Mouse (Mus musculus): ENCODE results near the gene Gsap. TPM values are rescaled to one million over a fixed set of nuclear protein-coding genes. Genes with fewer than 3 reads are reported as not detected.
"Not testable (repeated sequence)": the region's sequence is repeated elsewhere in the genome, so short reads cannot be mapped to it uniquely, and the experiment has no call there.

Gene Gsap
- 3.8 and 5.1 TPM in 2 replicates for polyA plus RNA-seq (2015; fragmentation: Nextera tagmentation; extraction: Ambion mirVana)

DNA sequence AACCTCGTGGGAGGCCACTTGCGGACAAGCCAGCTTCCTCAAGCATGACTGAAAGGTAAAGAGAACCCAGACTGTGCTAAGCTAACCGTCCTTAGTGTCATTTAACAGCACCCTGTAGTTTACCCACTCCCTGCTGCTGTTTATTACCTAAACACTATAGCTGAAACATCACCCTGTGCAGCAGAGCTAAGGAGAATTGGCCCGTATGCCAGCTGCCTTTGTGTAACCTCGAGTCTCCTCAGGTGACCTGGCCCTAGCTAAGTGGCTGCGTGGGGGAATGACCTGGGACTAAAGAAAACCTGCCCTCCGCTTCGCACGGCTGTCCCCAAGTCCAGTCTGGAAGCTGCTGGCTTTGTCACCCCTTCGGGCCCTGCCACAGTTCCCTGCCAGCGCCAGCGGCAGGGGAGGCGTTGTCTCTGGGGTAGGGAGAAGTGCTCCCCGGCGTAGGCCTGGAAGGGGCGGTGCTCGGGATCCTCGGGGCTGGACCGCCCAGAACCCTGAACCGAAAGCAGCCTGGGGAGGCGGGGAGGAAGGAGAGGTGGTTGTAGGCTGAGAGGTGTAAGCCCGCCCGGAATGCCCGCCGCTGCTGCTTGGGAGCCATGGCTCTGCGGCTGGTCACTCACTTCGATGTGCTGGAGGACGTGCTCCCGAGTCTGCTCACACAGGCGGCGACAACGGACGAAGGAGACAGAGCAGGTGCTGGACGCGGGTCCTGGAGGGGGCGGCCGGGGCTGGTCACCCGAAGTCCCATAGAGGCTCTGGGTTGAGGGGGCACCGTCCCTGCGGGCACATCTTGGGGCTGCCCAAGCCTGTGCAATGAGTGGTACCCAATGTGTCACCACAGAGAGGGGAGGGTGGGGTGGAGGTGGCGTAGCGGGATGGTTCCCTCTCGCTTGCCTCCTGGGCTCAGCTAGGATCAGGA, at the start of gene Gsap:
Gene Gsap, plus strand, starts transcription at position 492 of the 922 bp plus-strand sequence.
- Histone ChIP-seq H3K9me3 (no peaks in the 10 kb centered on the region), H3K9ac (peak within 1 kb of the TSS; percentile 71), H3K27me3 (0 out of 2 replicates have a peak, but pooled peaks cover 8% of the 10 kb centered on the region), H3K36me3 (no peaks in the 10 kb centered on the region), H3K27ac (no peak within 1 kb of the TSS), H3K4me1 (peaks cover 14% of the 10 kb centered on the region; the same call in 1 of the 2 replicates), H3K4me3 (peak within 1 kb of the TSS; percentile 61), H3K4me2 (replicated peaks) (peak within 1 kb of the TSS; percentile 85)
- 5% methylated on average over 43 of the region's 43 CpGs for WGBS
- ATAC-seq (ENCODE audit: low FRiP score, low read depth) = peak; percentile 82

DNA sequence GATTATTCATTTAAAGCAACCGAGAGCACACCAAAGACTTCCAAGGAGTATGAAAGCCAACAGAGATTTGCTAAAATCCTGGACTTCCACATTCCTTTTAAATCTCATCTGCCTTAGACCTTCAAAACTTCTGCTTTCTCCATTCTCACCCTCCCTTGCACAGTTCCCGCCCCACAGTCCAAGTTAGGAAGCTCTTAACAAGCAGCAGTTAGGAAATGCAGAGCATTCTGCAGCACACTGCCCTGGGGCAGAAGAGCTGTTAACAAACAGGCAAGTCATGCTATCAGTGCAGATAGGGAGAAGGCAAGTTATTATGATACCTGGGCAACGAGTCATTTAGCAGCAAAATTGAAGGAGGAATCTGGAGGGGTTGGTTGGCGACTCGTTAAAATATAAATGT, 49.5 kb upstream of the Gsap start:
- Histone ChIP-seq H3K4me3 (no peak overlapping the region), H3K4me2 (replicated peaks) (no peak overlapping the region), H3K9me3 (no peaks in the 10 kb centered on the region), H3K4me1 (peaks cover 11% of the 10 kb centered on the region), H3K36me3 (no peaks in the 10 kb centered on the region), H3K27ac (no peak overlapping the region), H3K9ac (no peak overlapping the region), H3K27me3 (no peaks in the 10 kb centered on the region)
- WGBS = 64% methylated on average over 5 of the region's 5 CpGs
- no peak for ATAC-seq (ENCODE audit: low FRiP score, low read depth)

DNA sequence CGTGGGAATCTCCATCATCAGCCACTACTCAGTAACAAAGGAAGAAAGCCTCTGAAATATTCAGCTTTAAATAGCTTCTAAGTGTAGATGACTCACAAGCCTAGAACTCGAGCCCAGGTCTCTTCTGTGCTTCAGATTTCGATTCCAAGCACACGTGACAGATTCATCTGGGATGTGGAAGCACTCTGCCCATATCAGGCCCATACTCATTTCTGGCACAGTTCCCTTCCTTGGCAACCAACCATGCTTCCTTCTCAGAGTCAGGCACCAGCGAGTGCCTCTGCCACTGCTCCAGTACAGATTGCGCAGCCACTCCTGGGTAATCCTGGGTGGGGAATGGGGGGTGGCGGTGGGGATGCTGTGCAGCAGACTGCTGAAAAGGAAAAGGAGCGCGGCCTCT, 46.5 kb upstream of the Gsap start:
- peaks cover 13% of the 10 kb centered on the region for H3K4me1 ChIP-seq
- no peaks in the 10 kb centered on the region for H3K27me3 ChIP-seq
- H3K4me2 ChIP-seq (replicated peaks) = no peak overlapping the region
- H3K9ac ChIP-seq = no peak overlapping the region
- 60% methylated on average over 9 of the region's 9 CpGs for WGBS
- no peak for ATAC-seq (ENCODE audit: low FRiP score, low read depth)
- H3K36me3 ChIP-seq = no peaks in the 10 kb centered on the region
- H3K9me3 ChIP-seq = no peaks in the 10 kb centered on the region
- no peak overlapping the region for H3K4me3 ChIP-seq
- no peak overlapping the region for H3K27ac ChIP-seq

DNA sequence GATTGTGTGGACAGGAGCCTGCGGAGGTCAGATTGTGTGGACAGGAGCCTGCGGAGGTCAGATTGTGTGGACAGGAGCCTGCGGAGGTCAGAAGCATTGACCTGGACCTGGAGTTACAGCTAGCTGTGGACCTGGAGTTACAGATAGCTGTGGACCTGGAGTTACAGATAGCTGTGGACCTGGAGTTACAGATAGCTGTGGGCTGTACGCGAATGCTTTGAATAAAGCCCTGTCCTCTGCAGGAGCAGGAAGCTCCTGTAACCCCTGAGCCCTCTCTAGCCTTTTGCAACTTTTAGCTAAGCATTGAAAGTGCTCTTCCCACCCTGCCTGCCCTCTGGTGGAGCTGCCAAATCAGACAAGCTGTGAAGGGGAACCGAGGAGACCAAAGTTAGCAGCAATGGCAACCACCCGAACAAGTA, 44.9 kb upstream of the Gsap start:
- WGBS = 71% methylated on average over 7 of the region's 7 CpGs
- not testable (repeated sequence) for H3K4me2 ChIP-seq (replicated peaks); H3K4me3 ChIP-seq; H3K36me3 ChIP-seq; ATAC-seq (ENCODE audit: low FRiP score, low read depth); H3K9me3 ChIP-seq; H3K4me1 ChIP-seq; H3K27ac ChIP-seq; H3K27me3 ChIP-seq; H3K9ac ChIP-seq

DNA sequence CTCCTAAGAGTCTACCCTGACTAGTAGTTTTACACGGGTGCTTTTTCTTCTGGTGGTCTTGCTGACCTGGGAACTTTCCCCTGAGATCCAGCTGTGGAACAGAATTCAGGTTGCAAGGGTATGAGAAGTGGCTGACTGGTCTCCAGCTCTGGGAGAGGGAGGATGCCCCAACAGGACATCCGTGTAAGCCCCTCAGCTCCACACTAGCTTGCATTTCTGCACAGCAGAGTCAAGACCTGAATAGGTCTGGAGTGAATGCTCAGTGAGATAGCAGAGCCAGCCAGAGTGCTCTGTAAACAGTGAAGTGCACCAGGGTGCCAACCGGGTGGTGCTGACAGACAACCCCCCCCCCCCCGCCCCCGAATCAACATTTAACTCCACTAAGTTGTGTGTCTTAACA, 44.4 kb upstream of the Gsap start:
- Histone ChIP-seq H3K27ac (no peak overlapping the region), H3K4me2 (replicated peaks) (no peak overlapping the region), H3K27me3 (no peaks in the 10 kb centered on the region), H3K36me3 (no peaks in the 10 kb centered on the region), H3K9ac (no peak overlapping the region), H3K4me1 (peaks cover 5% of the 10 kb centered on the region), H3K4me3 (no peak overlapping the region), H3K9me3 (no peaks in the 10 kb centered on the region)
- WGBS = 66% methylated on average over 5 of the region's 5 CpGs
- ATAC-seq (ENCODE audit: low FRiP score, low read depth) = no peak

DNA sequence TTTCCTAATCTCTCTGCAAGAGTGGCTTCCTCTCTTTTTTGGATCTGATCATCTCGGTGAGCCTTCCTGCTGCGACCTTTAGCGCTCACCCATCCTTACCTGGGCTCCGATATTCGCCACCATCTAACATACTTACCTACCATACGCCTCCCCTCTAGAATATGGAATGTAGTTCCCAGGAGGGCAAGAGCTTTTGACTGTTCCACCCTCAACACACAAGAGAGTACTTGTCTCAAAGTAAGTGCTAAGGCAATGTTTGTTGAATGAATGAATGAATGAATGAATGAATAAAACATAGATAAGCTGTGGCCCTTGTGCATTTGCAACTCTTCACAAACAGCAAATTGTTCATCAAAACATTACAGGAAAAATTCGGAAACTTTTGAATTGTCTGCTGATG, 43.0 kb upstream of the Gsap start:
- no peaks in the 10 kb centered on the region for H3K27me3 ChIP-seq
- no peak overlapping the region for H3K4me2 ChIP-seq (replicated peaks)
- 92% methylated on average over 7 of the region's 7 CpGs for WGBS
- H3K36me3 ChIP-seq = no peaks in the 10 kb centered on the region
- no peak overlapping the region for H3K27ac ChIP-seq
- no peak for ATAC-seq (ENCODE audit: low FRiP score, low read depth)
- H3K9me3 ChIP-seq = no peaks in the 10 kb centered on the region
- H3K4me3 ChIP-seq = no peak overlapping the region
- H3K4me1 ChIP-seq = peaks cover 3% of the 10 kb centered on the region; the same call in 1 of the 2 replicates
- no peak overlapping the region for H3K9ac ChIP-seq

DNA sequence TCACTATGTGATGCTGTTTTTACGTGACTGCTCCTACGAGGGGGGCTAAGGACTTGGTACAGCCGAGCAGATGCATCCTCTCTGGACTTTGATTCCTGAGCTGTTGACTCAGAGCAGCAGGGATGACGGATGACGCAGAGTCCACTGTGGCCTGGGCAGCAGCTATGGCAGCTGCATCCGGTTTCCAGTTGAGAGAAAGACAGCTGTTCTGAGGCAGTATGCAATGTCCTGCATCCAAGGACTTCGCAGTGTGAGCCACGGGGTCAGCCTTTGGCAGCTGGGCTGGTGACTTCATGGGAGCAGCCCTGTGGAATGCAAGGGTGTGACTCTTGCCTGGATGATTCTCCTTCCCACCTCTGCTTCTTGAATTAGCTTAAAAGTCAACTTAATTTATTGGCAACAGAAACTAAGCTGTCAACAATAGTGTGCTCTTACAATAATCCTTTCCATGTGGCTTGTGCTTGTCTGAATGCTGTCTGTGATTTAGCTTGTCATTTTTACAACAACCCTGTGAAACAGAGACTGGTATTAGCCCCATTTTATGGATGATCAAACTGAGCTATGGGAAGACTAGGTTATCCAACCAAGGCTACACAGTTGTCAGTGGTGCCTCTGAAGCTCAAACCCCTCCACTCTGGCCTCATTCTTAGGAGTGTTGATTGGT, 41.4 kb upstream of the Gsap start:
- ATAC-seq (ENCODE audit: low FRiP score, low read depth) = peak; percentile 84
- no peaks in the 10 kb centered on the region for H3K27me3 ChIP-seq
- no peak overlapping the region for H3K27ac ChIP-seq
- peaks cover 3% of the 10 kb centered on the region; the same call in 1 of the 2 replicates for H3K4me1 ChIP-seq
- H3K4me2 ChIP-seq (replicated peaks) = no peak overlapping the region
- no peak overlapping the region for H3K9ac ChIP-seq
- H3K9me3 ChIP-seq = no peaks in the 10 kb centered on the region
- WGBS = 13% methylated on average over 8 of the region's 8 CpGs
- no peak overlapping the region for H3K4me3 ChIP-seq
- no peaks in the 10 kb centered on the region for H3K36me3 ChIP-seq

DNA sequence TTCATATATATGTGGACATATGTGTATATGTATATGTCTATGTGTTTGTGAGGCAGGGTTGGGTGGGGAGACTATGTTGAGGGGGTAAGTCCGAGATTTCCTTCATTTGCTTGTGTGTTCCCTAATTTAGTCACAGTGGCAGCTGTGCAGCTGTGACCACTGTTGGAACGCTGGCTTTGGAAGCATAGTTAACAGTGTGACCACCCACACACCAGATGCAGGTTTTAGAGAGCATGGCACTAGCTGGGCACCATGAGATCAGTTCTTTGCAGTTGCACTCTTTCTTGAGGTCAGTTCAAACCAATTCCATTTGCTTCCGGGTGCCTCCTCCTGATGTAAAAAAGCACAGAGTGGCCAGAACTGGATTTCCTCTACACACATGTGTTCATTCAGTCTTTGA, 37.7 kb upstream of the Gsap start:
- Histone ChIP-seq H3K4me2 (replicated peaks) (no peak overlapping the region), H3K9ac (no peak overlapping the region), H3K4me1 (peaks cover 3% of the 10 kb centered on the region; the same call in 1 of the 2 replicates), H3K27ac (no peak overlapping the region), H3K27me3 (no peaks in the 10 kb centered on the region), H3K4me3 (no peak overlapping the region), H3K9me3 (peaks cover 6% of the 10 kb centered on the region; the same call in 1 of the 2 replicates), H3K36me3 (no peaks in the 10 kb centered on the region)
- ATAC-seq (ENCODE audit: low FRiP score, low read depth) = no peak
- WGBS = 50% methylated on average over 3 of the region's 3 CpGs

DNA sequence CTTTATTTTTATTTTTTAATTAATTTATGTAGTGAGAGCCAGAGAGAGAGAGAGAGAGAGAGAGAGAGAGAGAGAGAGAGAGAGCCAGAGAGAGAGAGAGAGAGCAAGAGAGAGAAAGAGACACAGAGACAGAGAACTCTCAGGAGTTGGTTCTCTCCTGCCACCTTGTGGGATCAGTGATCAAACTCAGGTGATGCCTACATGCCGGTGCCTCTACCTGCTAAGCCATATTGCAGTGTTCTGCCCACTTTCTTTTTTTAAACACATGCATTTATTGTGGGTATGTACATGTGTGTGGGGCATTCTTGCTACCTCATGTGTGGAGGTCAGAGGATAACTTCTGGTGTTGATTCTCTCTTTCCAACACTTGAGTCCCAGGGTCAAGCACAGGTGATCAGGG, 32.4 kb upstream of the Gsap start:
- Histone ChIP-seq H3K4me3 (no peak overlapping the region), H3K4me2 (replicated peaks) (no peak overlapping the region), H3K36me3 (no peaks in the 10 kb centered on the region), H3K27me3 (no peaks in the 10 kb centered on the region), H3K9ac (no peak overlapping the region), H3K27ac (no peak overlapping the region), H3K9me3 (peaks cover 11% of the 10 kb centered on the region), H3K4me1 (no peaks in the 10 kb centered on the region)
- WGBS = 71% methylated on average over 1 of the region's 1 CpGs
- ATAC-seq (ENCODE audit: low FRiP score, low read depth) = no peak

DNA sequence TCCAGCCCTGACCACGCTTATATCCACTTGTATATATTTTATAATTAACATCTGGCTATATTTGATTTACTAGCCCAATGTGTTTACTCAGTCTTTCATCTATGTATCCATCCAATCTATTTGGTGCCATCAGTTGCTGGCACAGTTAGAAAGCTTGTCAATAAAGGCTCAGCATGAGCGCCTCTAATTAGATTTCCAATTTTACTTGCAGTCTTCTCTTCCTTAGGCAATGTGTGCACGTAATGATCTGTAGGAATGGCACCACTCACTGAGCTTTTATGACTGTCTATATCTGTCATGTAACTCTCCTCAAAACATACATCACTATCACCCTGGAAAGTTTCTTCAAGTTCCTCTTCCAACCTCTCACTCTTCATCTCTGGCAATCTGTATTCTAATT, 29.3 kb upstream of the Gsap start:
- Histone ChIP-seq H3K9me3 (peaks cover 5% of the 10 kb centered on the region), H3K36me3 (no peaks in the 10 kb centered on the region), H3K4me3 (no peak overlapping the region), H3K27ac (no peak overlapping the region), H3K4me2 (replicated peaks) (no peak overlapping the region), H3K4me1 (no peaks in the 10 kb centered on the region), H3K27me3 (no peaks in the 10 kb centered on the region), H3K9ac (no peak overlapping the region)
- WGBS = 77% methylated on average over 3 of the region's 3 CpGs
- no peak for ATAC-seq (ENCODE audit: low FRiP score, low read depth)

DNA sequence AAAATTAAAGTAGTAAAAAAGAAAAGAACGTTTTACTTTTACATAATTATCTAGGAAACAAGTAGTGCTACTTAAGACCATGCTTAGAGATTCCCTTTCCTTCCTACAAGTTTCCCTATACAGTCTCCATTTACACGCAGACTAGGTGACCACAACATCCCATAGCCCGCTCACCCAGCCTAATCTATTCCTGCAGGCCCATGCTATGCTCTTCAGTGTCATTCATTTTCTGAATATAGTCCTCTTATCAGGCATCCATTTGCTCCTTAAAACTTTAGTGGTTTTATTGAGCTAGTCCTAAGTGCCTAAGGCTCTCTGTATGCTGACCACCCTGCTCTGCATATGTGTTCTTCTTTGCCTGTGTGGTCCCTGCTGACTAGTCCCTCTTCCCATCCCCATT, 26.5 kb upstream of the Gsap start:
- Histone ChIP-seq H3K9ac (no peak overlapping the region), H3K36me3 (no peaks in the 10 kb centered on the region), H3K4me2 (replicated peaks) (no peak overlapping the region), H3K27me3 (no peaks in the 10 kb centered on the region), H3K4me3 (no peak overlapping the region), H3K4me1 (no peaks in the 10 kb centered on the region), H3K9me3 (peaks cover 5% of the 10 kb centered on the region), H3K27ac (no peak overlapping the region)
- no peak for ATAC-seq (ENCODE audit: low FRiP score, low read depth)
- 76% methylated on average over 3 of the region's 3 CpGs for WGBS

DNA sequence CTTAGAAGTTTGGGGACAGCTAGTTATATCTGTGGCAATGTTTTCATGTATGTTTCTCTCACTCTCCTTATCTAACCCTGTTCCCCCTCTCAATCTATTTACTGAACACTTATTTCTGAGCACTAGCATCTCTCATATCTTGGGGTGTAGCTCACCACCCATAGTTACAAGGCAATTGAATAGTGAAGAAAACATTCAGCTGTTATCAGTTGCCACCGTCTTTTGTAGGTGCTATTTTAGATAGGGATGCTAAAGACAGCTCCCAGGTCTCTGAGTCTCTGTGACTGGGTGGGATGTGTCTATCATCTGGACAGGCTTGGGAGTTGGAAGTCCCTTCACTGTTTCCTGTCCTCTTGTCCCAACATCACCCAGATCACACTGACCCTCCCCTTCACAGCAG, 25.3 kb upstream of the Gsap start:
- WGBS = 82% methylated on average over 1 of the region's 1 CpGs
- Histone ChIP-seq H3K9ac (no peak overlapping the region), H3K36me3 (no peaks in the 10 kb centered on the region), H3K9me3 (peaks cover 5% of the 10 kb centered on the region), H3K4me2 (replicated peaks) (no peak overlapping the region), H3K4me3 (no peak overlapping the region), H3K4me1 (no peaks in the 10 kb centered on the region), H3K27me3 (no peaks in the 10 kb centered on the region), H3K27ac (no peak overlapping the region)
- no peak for ATAC-seq (ENCODE audit: low FRiP score, low read depth)
